ENCODE assay signal across 18 mouse cellular contexts in genomic region chr4:151633795-151634194, GRCm38 (mm10).
DNase-seq lines count a peak whose midpoint lies in the region; ATAC-seq lines count a peak whose summit lies in the region.
"Had no signal": no experiment of that assay in that cellular context is flagged by ENCODE, and none has a peak within 500 bp of the region (broad histone marks: within the 10 kb centered on the region; RNA-seq: fewer than 3 reads in every experiment).

No protein-coding gene starts in this region.

- no peak for DNase-seq in frontal cortex, postnatal 10 days (ENCODE audit: low spot score in 2 of 2)
- peak; percentile 54 for DNase-seq in brain, adult 2 months (ENCODE audit: low read depth, low spot score)
- no peak for DNase-seq in spleen, adult 18-20 months
- DNase-seq: adrenal gland, adult 2 months; adrenal gland, adult 8-10 months; adrenal gland, postnatal 10 days; adrenal gland, postnatal 14 days; adrenal gland, postnatal 25 days; adrenal gland, postnatal 36 days; B cell, adult 2 months; cerebellum, adult 11 months; cerebellum, adult 11-12 months; cerebellum, adult 18-20 months; cerebellum, adult 2 months had no signal

- peak; percentile 53; the same call in 1 of the 2 replicates for ATAC-seq in frontal cortex, adult (ENCODE audit: low TSS enrichment)
- ATAC-seq: activated CD4-positive, CD25-positive, alpha-beta regulatory T cell, adult 4 months; CD4-positive, CD25-positive, alpha-beta regulatory T cell, adult 4 months; Patski had no signal
